Mouse (Mus musculus) heart, embryonic 12.5 days (tissue): Measurements from ENCODE around the gene Prr36. TPM values are rescaled to one million over a fixed set of nuclear protein-coding genes. Genes with fewer than 3 reads are reported as not detected.

Experiments
- ATAC-seq: fragments of 200-750 bp; cut with Nextera tagmentation; 2 replicates; pipeline ENCODE4 v1.8.0; 2017; ENCODE audit warnings: moderate TSS enrichment, moderate library complexity; ENCODE audit not compliant: insufficient number of reproducible peaks, low FRiP score
- H3K27ac ChIP-seq: fragments of 300-500 bp; sonication (generic); 2 replicates; pipeline ENCODE4 v1.5.1; 2016; ENCODE audit warnings: mild to moderate bottlenecking, moderate library complexity; ENCODE audit not compliant: poor library complexity, severe bottlenecking
- H3K27me3 ChIP-seq: fragments of 300-500 bp; sonication (generic); replicated peaks from 2 replicates; pipeline ENCODE4 v1.6.1; 2016; ENCODE audit warnings: mild to moderate bottlenecking, moderate library complexity
- H3K36me3 ChIP-seq: fragments of 300-500 bp; sonication (generic); 2 replicates; pipeline ENCODE4 v1.6.1; 2016; ENCODE audit warnings: mild to moderate bottlenecking, moderate library complexity
- H3K4me1 ChIP-seq: fragments of 300-500 bp; sonication (generic); replicated peaks from 2 replicates; pipeline ENCODE4 v1.6.1; 2016; ENCODE audit warnings: mild to moderate bottlenecking
- H3K4me2 ChIP-seq: fragments of 300-500 bp; sonication (generic); 2 replicates; pipeline ENCODE4 v1.6.1; 2016; ENCODE audit warnings: mild to moderate bottlenecking, moderate library complexity
- H3K4me3 ChIP-seq: fragments of 300-500 bp; sonication (generic); 2 replicates; pipeline ENCODE4 v1.5.1; 2016; ENCODE audit warnings: mild to moderate bottlenecking
- H3K9ac ChIP-seq: fragments of 300-500 bp; sonication (generic); 2 replicates; pipeline ENCODE4 v1.6.1; 2016; ENCODE audit warnings: mild to moderate bottlenecking, moderate library complexity
- H3K9me3 ChIP-seq: fragments of 300-500 bp; sonication (generic); replicated peaks from 2 replicates; pipeline ENCODE4 v1.6.1; 2016; ENCODE audit warnings: mild to moderate bottlenecking, moderate library complexity
- WGBS: fragments of 180-500 bp; shearing (Covaris S2); methylation state at CpG from one replicate; pipeline ENCODE4 v1.1.7; 2016; 5-methylcytosine and 5-hydroxymethylcytosine counted together
- polyA plus RNA-seq: library from polyadenylated mRNA; unstranded; fragments of >200 nt; fragmentation: Nextera tagmentation; extraction: Ambion mirVana; gene quantifications from 2 replicates; pipeline ENCODE4 v1.2.1, GENCODE M21; 2016

Prr36 gene
- polyA plus RNA-seq, 1 experiment from 2014 or later = 0.24 TPM

- ATAC-seq = peak; percentile 77
- no peaks in the 10 kb centered on the region for H3K9me3 ChIP-seq
- no peaks in the 10 kb centered on the region for H3K27me3 ChIP-seq
- H3K4me1 ChIP-seq = peaks cover 4% of the 10 kb centered on the region; the same call in 1 of the 2 replicates
- H3K27ac ChIP-seq = no peak overlapping the region
- no peak overlapping the region for H3K9ac ChIP-seq
- H3K36me3 ChIP-seq = peaks cover 4% of the 10 kb centered on the region; the same call in 1 of the 2 replicates
- H3K4me3 ChIP-seq = no peak overlapping the region
- peak overlapping the region; percentile 34; the same call in 1 of the 2 replicates for H3K4me2 ChIP-seq
- 8% methylated on average over 18 of the region's 18 CpGs for WGBS
Measured at GRCm38 (mm10) chr8:4192807-4193587, 24.3 kb downstream of the Prr36 start.

GRCm38 (mm10) chr8:4192305-4192704 lies 25.0 kb downstream of the Prr36 start:
- no peak overlapping the region for H3K9ac ChIP-seq
- no peaks in the 10 kb centered on the region for H3K9me3 ChIP-seq
- no peak for ATAC-seq
- H3K4me1 ChIP-seq = peaks cover 4% of the 10 kb centered on the region; the same call in 1 of the 2 replicates
- H3K27me3 ChIP-seq = no peaks in the 10 kb centered on the region
- H3K27ac ChIP-seq = no peak overlapping the region
- peaks cover 10% of the 10 kb centered on the region for H3K36me3 ChIP-seq
- H3K4me3 ChIP-seq = no peak overlapping the region
- H3K4me2 ChIP-seq = no peak overlapping the region
- 67% methylated on average over 5 of the region's 5 CpGs for WGBS

GRCm38 (mm10) chr8:4189031-4189722 lies 28.1 kb downstream of the Prr36 start:
- WGBS = 23% methylated on average over 3 of the region's 3 CpGs
- 0 out of 2 replicates have a peak overlapping the region, but pooled peaks have one; percentile 23 for H3K9ac ChIP-seq
- peak; percentile 41; the same call in 1 of the 2 replicates for ATAC-seq
- H3K9me3 ChIP-seq = no peaks in the 10 kb centered on the region
- H3K4me3 ChIP-seq = no peak overlapping the region
- H3K4me2 ChIP-seq = no peak overlapping the region
- no peaks in the 10 kb centered on the region for H3K27me3 ChIP-seq
- H3K36me3 ChIP-seq = peaks cover 36% of the 10 kb centered on the region
- H3K4me1 ChIP-seq = peaks cover 4% of the 10 kb centered on the region; the same call in 1 of the 2 replicates
- H3K27ac ChIP-seq = no peak overlapping the region

DNA sequence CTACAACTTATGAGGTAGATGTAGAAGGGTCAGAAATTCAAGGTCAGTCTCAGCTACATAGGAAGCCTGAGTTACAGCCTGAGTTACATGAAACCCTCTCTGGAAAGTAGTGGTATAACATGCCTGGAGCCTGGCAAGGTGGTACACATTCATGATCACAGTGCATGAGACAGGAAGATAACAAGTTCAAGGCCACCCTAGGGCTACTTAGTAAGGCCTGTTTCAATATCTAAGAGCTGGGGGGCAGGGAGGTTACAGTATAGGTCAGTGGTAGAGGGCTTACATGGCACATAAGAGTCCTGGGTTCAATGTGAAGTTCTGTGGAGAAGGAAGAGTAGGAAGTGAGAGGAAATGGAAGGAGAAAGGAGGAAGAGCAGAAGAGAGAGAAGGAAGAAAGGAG lies 28.7 kb downstream of the Prr36 start:
- Histone ChIP-seq H3K9ac (0 out of 2 replicates have a peak overlapping the region, but pooled peaks have one; percentile 23), H3K36me3 (peaks cover 39% of the 10 kb centered on the region), H3K27me3 (no peaks in the 10 kb centered on the region), H3K4me2 (no peak overlapping the region), H3K9me3 (no peaks in the 10 kb centered on the region), H3K27ac (no peak overlapping the region), H3K4me3 (no peak overlapping the region), H3K4me1 (peaks cover 4% of the 10 kb centered on the region; the same call in 1 of the 2 replicates)
- ATAC-seq = no peak

DNA sequence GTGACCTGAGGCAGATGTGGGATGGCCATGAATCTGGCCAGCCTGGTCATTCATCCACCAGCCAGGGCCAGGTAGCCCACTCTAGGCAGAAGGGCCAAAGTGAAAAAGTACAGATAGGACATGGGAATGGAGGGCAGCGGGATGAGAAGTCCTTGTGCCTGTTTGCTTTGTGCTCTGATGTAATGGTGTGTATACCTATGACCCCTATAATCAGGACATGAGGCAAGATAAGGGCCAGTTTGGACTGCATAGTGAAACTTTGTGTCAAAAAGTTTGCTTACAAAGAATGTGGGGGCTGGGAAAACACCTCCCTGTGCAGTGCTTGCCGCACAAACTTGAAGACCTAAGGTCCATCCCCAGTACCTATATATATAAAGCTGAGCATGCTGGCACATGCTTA lies 31.1 kb downstream of the Prr36 start:
- no peaks in the 10 kb centered on the region for H3K9me3 ChIP-seq
- no peak overlapping the region for H3K4me2 ChIP-seq
- H3K4me1 ChIP-seq = no peaks in the 10 kb centered on the region; the same call in 1 of the 2 replicates
- H3K4me3 ChIP-seq = no peak overlapping the region
- no peaks in the 10 kb centered on the region for H3K27me3 ChIP-seq
- no peak for ATAC-seq
- WGBS = 88% methylated on average over 2 of the region's 2 CpGs
- no peak overlapping the region for H3K9ac ChIP-seq
- H3K36me3 ChIP-seq = peaks cover 39% of the 10 kb centered on the region
- H3K27ac ChIP-seq = no peak overlapping the region

- H3K36me3 ChIP-seq = peaks cover 39% of the 10 kb centered on the region
- no peak overlapping the region for H3K4me3 ChIP-seq
- WGBS = 80% methylated on average over 8 of the region's 8 CpGs
- no peak for ATAC-seq
- H3K9me3 ChIP-seq = no peaks in the 10 kb centered on the region
- no peak overlapping the region for H3K9ac ChIP-seq
- no peaks in the 10 kb centered on the region for H3K27me3 ChIP-seq
- H3K27ac ChIP-seq = no peak overlapping the region
- H3K4me2 ChIP-seq = no peak overlapping the region
- no peaks in the 10 kb centered on the region for H3K4me1 ChIP-seq
Measured at GRCm38 (mm10) chr8:4183409-4183808, 33.9 kb downstream of the Prr36 start.

DNA sequence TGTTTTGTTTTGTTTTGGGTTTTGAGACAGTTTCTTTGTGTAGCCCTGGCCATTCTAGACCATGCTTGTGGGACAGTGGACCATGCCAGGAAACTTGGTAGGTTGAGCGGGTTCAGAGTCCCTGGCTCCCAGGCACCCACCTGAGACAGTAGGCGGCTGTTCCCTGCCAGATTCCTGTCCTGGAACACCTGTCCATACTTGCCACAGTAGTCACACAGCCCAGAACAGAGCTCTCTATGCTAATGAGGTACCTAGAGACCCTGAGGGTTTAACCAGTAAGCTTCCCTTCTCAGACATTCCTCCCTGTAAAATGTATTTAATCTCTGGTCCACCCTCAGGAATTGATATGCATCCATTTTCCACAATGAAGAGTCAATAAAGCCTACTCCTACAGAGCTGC lies 43.2 kb downstream of the Prr36 start:
- Histone ChIP-seq H3K27me3 (no peaks in the 10 kb centered on the region), H3K4me3 (no peak overlapping the region), H3K4me2 (no peak overlapping the region), H3K9me3 (no peaks in the 10 kb centered on the region), H3K36me3 (no peaks in the 10 kb centered on the region), H3K4me1 (no peaks in the 10 kb centered on the region), H3K27ac (no peak overlapping the region), H3K9ac (no peak overlapping the region)
- ATAC-seq = no peak
- 76% methylated on average over 2 of the region's 2 CpGs for WGBS

DNA sequence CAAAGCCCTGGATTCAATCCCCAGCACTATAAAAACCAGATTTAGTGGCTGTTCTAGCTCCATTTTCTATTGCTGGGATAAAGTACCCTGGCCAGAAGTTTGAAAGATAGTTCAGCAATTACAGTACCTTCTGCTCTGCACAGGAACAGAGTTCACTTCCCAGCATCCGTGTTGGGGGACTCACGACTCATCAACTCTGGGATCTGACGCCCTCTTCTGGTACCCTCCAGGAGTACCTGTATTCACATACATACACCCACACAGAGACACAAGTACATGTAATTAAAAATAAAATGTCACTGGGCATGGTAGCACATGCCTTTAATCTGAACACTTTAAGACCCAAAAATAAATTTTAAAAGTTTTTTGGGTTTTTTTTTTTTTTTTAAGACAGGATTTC lies 44.8 kb downstream of the Prr36 start:
- Histone ChIP-seq H3K27ac (no peak overlapping the region), H3K27me3 (no peaks in the 10 kb centered on the region), H3K4me2 (no peak overlapping the region), H3K36me3 (no peaks in the 10 kb centered on the region), H3K9ac (no peak overlapping the region), H3K9me3 (no peaks in the 10 kb centered on the region), H3K4me3 (no peak overlapping the region), H3K4me1 (peaks cover under 1% of the 10 kb centered on the region; the same call in 1 of the 2 replicates)
- ATAC-seq = no peak
- WGBS = 60% methylated on average over 3 of the region's 3 CpGs

- no peaks in the 10 kb centered on the region for H3K27me3 ChIP-seq
- H3K4me3 ChIP-seq = no peak overlapping the region
- H3K9ac ChIP-seq = no peak overlapping the region
- no peak for ATAC-seq
- H3K36me3 ChIP-seq = no peaks in the 10 kb centered on the region
- H3K4me2 ChIP-seq = no peak overlapping the region
- no peak overlapping the region for H3K27ac ChIP-seq
- peaks cover 9% of the 10 kb centered on the region for H3K4me1 ChIP-seq
- WGBS = 85% methylated on average over 1 of the region's 1 CpGs
- no peaks in the 10 kb centered on the region for H3K9me3 ChIP-seq
Measured at GRCm38 (mm10) chr8:4167918-4168317, 49.3 kb downstream of the Prr36 start.

DNA sequence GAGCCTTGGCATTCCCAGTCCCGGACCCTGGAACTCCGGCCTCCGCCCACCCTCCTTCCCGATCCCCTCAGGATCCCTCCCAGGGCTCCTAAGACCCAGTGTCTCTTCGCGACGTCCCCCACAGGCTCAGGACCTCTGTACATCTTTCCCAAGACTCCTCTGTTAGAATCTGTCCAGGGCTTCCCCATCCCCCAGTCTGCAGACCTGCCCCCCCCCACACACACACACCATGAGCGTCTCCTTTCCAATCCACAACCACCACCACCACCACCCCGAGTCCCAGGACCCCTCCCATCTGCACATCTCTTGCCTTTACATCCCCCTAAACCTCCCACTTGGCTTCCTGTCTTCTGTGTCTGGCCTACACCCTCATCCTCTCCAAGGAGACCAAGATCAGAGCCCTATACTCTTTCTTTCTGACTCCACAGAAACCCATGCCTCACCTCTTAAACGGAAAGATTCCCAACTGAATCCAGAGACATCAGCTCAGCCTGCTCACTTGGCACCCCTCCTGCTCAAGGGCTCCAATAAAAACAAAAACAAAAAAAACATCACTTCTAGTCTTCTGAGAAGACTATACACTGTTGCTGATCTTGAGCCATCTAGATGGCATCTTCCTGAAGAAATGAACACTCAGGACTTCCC lies 50.3 kb downstream of the Prr36 start:
- ATAC-seq = no peak
- peak overlapping the region; percentile 95 for H3K4me2 ChIP-seq
- WGBS = 9% methylated on average over 10 of the region's 10 CpGs
- no peak overlapping the region for H3K27ac ChIP-seq
- peaks cover 9% of the 10 kb centered on the region for H3K4me1 ChIP-seq
- peak overlapping the region; percentile 91 for H3K4me3 ChIP-seq
- no peaks in the 10 kb centered on the region for H3K27me3 ChIP-seq
- H3K36me3 ChIP-seq = no peaks in the 10 kb centered on the region
- H3K9ac ChIP-seq = peak overlapping the region; percentile 94
- no peaks in the 10 kb centered on the region for H3K9me3 ChIP-seq
